Mouse (Mus musculus) hematopoietic stem cell, adult 5-6 weeks (primary cell): ENCODE data around the gene Ccdc85c. TPM values are rescaled to one million over a fixed set of nuclear protein-coding genes. Genes with fewer than 3 reads are reported as not detected.
A peak's percentile ranks its signal among the peaks of the same experiment; 100 is the strongest.

Experiments
- ATAC-seq, 2 experiments: fragments of 125-278 bp in 1 of 2; replicated peaks in 1 of 2; 2 replicates each; pipeline ENCODE4 v1.8.0; 2016 to 2017; ENCODE audit warnings: inconsistent platforms in 2 of 2, mild to moderate bottlenecking in 2 of 2, moderate number of reproducible peaks in 2 of 2, low read depth in 1 of 2, moderate TSS enrichment in 1 of 2; ENCODE audit not compliant: low FRiP score in 2 of 2, poor library complexity in 2 of 2, severe bottlenecking in 2 of 2, insufficient read depth in 1 of 2, low TSS enrichment in 1 of 2
- total RNA-seq: library from RNA; stranded (forward); fragments of 172-1452, 232-1000 nt; gene quantifications from 2 replicates; pipeline ENCODE4 v1.2.3, GENCODE M21; 2017

Ccdc85c gene
- total RNA-seq, 1 experiment from 2014 or later: 1.4 TPM

DNA sequence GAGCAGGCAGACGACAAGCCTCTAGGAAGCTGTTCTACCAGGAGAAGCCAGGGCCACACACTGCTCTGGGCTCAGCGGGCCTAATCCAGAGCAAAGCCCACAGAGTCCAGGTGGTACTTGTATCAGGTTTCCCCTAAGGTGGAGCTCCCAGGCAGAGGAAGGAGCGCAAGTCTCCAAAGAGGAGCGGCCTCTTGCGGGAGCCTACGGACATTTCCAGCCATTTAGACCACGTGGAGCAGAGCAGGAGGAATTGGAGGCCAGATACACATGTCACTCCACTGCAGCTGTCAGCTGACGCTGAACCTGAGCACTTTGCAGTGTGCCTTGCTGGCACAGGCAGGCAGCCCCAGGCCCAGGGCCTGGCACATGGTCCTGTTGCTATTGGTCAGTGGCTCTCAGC, 60.1 kb downstream of the Ccdc85c start:
- no peak for ATAC-seq

DNA sequence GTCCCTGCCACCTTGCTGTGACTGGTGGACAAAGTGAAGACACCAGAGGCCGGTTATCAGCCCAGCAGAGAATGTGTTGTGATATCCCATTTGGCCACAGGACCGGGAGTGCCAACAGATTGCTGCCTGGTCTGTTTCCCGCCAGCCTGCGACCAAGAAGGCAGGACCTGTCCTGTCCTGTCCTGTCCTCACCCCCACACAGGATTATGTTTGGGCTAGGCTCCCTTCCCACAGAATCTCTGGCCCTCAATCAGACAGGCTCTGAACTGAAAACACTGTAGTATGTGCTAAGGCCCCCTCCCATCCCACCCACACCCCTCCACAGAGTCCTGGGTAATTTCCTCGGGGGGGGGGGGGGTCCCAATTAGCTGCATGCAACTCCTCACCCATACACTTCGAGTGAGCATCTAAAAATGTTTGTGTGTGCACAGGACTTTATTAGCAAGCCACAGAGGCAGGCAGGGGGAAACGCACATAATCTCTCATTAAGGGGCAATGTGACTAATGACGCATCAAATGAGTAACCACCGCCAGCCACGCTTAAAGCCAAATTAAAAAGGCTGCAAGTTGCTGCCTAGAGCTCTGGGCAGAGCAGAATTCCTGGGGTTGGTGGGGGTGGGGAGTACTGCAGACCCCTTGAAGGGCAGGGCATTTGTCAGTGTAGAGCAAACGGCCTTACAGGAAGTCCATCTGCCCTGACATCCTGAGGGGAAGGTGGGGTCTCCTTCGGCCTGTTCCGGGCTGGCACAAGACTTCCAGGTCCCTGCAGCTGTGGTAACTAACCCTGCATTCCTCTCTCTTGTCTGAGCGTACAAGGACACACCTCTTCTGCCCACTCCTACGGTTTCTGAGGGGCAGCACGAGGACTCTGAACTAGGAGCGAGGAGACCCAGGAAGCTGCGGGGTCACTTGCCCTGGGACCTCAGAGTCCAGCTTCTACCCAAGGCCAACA, 61.9 kb downstream of the Ccdc85c start:
- ATAC-seq: no peak

DNA sequence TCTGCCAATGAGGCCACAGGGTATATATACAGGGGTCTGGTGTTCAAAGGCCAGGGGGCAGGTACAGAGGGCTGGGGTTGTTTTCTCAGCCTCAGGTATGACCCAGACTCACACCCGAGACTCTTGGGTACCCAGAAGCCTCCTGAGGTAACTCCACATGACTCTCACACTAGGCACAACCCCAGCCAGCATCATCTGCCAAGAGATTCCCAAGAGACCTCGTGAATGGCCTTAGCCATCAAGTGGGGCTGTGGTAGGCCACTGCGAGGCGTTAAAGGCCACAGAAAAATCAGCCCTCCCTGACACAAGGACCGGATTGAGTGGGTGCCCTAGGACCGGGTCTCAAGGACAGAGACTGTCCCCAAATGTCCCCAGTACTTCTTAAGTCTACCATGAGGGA, 62.7 kb downstream of the Ccdc85c start:
- ATAC-seq: no peak

DNA sequence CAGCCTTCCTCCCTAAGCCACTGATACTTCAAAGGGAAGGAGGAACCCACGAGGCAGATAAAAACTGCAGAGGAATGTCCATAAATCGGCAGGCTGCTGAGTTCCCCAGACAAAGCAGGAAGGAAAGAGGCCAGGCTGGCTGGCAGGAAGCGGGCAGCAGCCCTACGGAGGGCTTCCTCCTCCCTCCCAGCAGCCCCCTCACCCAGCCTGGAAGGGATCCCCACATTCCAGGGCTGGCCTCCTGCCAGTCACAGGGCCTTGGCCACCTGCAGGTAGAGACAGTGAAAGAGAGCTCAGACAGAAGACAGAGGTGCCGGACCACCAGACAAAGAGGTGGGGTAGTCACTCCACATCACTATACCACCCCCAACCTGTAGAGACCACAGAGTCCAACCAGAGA, 63.2 kb downstream of the Ccdc85c start:
- ATAC-seq: no peak

DNA sequence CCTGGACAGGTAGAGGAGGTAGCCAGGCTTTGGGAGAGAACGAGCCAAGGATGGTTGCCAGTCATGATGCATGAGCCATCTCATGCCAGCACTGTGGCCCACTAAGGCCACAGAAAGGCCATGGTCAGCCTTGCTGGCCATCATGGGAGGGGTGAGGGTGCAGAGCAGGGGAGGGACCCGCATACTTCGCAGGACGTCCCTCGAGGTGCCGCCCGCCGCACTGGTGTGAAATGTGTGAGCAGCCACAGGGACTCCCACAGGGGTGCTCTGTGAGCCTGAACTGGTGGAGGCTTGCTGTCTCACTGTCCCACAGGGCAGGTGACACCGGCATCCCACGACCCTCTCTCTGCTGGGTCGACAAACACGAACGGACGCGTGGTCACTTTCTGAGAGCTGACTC, 64.6 kb downstream of the Ccdc85c start:
- no peak for ATAC-seq

DNA sequence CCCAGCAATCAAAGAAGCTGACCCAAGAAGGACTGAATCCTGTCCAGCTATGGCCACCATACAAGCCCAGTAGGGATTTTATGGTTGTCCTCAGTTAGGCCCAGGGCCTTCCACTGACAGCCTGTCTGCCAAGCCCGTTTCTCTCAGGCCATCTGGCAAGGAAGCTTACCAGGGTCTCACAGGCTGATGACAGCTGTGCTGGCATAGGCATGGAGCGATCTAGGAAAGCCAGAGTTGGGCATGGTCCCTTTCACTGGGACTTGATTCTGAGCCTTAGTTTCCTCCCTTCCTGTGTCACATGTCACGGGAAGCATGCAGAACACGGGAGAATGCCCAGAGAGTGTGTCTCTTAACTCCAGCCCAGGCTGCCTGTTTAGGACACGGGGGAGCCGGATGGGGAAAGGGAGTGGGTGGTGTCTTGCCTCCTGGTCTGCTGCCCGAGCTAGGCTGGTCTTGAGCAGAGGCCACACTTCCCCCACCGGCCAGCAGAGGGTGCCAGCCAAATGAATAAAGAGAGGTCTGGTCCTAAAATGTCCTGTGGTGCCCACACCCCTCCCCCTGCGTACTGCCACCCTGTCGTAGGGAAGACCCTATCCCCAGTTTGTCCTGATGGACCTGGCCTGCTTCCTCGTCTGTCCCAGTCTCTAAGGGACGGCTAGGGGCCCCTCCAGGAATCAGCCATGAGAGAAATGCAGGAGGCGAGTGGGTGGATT, 66.3 kb downstream of the Ccdc85c start:
- ATAC-seq: peak; percentile 43 to 57; a peak in 3 of 4 replicates

DNA sequence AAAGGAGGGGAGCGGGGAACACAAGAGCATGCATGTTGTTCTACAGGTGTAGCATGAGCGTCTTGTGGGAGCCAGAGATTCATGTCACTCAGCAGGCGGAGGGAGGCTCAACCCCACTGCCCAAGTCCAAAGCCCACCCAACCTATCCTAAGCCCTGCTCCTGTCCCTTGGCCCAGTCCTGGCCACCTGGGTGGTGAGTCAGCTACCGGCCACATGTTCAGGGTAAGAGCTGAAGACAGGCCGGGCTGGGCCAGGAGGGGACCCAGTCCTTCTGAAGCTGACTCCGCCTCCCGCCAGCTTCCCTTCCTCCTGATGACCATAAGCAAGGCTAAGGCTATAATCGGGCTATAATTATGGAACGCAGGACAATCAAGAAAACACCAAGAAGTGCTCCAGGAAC, 67.0 kb downstream of the Ccdc85c start:
- no peak for ATAC-seq

DNA sequence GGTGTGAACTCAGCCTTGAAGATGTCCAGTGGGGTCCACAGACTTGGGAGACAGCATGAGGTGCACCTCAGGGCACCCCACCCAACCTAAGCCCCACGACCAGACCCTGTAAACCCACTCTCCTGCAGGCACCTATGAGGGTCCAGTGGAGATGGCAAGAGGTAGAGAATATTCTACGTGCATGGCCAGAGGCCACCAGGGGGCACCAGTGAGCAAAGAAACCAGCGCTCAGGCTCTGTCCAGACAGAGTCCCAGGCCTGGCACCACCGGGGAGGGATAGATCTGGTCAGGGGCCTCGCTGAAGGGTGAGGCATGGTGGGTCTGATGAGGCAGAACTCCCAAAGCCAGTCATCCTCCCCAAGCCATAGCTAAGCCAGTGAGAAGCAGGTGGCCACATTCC, 68.6 kb downstream of the Ccdc85c start:
- ATAC-seq: peak; percentile 42 to 68

DNA sequence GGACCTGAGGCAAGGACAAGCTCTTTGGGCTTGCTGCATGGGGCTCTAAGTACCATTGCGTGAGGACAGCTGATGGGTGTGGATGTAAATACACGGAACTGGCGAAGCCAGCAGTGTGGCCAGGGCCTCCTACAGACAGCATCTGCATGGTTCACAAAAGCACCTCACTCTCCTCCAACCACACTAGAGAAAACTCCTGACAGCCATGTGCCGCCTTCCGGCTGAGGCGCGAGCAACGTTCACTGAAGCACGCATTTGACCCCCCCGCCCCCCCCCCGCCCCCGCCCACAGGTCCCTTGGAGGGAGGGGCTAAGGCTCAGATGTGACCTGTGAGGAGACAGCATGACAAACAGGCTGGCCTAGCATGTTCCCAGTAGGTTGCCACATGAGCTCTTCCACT, 70.2 kb downstream of the Ccdc85c start:
- ATAC-seq: no peak

DNA sequence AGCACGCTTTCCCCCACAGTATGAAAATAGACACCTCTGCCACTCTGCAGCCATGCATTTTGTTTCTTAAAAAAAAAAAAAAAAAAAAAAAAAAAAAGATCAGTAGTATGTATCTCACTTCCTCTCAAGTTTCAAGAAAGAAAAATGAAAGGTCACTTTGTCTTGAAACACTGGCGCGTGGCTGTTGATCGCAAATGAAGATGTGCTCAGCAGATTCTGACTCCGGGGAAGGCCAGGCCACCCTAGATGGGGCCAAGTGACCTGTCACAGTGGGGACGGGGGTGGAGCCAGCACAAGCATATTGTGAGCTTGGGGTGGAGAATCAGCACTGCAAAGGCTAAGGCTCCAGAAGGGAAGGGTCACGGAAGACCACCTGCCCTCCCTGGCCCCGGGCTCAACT, 71.3 kb downstream of the Ccdc85c start:
- no peak for ATAC-seq

DNA sequence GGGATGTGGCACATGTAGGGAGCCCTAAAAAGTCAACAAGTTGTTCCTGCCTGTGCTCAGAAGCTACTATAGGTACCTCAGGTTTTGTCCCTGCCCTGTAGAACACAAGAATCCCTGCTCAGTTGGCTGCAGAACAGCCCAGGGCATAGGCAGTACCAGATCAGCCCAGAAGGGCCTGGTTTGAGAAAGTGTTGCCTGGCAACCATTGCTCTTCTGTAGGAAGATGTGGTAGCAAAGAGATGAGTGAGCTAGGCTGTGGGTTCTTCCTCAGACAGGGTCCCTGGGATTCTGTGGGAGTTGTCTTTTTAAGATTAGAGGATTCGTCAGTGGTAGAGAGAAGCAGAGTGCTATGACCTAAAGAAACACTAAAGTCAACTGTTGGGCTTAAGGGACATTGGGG, 75.1 kb downstream of the Ccdc85c start:
- no peak for ATAC-seq

DNA sequence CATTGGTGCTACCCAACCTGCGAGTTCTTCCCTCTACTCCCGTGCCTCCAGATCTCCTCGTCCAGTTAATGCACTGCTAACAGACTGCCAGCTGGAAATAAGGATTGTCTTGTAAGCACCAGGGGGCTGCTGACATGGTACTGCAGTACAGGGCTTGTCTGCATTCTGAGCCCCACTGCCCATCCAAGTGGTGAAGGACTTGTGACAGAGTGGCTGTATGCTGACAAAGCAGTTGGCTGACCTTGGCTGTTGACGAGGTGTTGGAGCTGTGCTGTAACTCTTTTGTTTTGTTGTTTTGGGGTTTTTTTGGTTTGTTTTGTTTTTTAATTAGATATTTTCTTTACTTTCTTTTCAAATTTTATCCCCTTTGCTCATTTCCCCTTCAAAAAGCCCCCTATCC, 76.8 kb downstream of the Ccdc85c start:
- ATAC-seq: no peak

DNA sequence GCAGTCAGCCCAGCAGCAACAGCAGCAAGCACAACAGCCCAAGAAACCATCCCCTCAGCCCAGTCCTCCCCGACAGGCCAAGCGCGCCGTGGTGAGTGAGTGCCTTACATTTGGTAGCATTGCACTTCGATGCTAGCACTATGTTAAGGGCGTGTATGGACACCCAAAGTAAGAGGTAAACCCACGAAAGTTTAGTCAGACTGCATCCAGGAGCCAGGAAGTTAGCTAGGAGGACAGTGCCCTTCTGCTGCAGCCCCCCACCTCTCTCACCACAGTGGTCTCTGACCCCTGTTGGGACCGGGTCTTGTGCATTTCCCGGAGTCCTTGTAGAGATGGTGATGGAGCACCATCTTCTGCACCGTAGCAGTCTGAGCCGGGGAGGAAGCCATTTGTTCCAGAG, 79.5 kb downstream of the Ccdc85c start:
- no peak for ATAC-seq

DNA sequence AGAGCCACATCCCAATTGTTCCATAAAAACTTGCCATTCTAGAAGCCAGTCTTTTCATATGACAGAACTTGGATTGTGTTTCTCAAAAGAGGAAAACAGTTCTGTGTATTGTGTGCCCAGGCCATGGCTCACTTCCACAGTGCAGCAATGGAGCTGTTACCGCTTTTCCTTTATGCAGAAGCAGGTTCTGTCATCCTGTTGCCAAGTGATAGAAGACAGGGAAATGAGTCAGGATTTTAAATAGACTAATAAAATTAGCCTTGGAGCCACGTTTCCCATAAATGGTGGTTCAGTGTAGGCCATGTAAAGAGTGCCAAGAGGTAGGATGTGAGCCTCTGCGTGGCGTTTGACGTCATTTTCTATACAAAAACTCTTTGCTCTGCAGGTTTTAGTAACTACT, 81.3 kb downstream of the Ccdc85c start:
- no peak for ATAC-seq

DNA sequence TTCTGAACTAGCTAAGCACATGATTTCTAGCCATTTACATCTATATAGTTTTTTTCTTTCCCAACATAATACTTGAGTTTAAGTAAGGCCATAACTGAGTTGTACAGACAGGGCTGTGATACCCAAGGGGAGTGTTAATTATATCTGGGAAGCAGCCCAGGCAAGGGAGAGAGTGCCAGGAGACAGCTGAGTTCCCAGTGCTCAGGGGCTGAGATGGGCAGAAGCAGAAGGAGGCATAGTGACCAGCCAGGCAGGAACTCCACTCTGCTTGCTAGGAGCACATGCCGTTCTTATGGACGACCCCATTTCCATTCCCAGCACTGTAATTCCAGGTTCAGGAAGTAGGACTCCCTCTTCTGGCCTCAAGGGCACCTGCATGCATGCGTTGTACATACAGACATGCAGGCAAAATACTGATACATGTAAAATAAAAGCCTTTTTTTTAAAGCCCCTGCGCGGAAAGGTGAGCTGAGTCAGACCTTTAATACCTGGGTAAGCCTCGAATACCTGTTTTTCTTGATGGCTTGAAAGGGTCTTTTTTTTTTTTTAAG, 87.6 kb downstream of the Ccdc85c start:
- ATAC-seq: no peak

DNA sequence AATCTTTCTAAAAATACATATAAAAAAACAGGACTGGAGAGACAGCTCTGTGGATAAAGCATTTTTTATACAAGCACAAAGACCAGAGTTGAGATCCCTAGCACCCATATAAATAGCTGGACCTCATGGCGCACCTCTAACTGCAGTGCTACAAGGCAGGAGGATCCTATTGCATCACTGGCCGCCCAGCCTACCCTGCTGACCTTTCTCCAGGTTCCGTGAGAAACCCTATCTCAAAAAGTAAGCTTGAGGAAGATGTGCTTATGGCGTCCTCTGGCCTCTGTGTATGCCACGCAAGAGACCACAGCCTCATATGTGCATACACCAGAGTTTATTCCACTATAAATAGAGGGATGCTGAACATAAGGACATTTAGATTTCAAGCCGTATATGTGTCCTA, 93.5 kb downstream of the Ccdc85c start:
- ATAC-seq: no peak

DNA sequence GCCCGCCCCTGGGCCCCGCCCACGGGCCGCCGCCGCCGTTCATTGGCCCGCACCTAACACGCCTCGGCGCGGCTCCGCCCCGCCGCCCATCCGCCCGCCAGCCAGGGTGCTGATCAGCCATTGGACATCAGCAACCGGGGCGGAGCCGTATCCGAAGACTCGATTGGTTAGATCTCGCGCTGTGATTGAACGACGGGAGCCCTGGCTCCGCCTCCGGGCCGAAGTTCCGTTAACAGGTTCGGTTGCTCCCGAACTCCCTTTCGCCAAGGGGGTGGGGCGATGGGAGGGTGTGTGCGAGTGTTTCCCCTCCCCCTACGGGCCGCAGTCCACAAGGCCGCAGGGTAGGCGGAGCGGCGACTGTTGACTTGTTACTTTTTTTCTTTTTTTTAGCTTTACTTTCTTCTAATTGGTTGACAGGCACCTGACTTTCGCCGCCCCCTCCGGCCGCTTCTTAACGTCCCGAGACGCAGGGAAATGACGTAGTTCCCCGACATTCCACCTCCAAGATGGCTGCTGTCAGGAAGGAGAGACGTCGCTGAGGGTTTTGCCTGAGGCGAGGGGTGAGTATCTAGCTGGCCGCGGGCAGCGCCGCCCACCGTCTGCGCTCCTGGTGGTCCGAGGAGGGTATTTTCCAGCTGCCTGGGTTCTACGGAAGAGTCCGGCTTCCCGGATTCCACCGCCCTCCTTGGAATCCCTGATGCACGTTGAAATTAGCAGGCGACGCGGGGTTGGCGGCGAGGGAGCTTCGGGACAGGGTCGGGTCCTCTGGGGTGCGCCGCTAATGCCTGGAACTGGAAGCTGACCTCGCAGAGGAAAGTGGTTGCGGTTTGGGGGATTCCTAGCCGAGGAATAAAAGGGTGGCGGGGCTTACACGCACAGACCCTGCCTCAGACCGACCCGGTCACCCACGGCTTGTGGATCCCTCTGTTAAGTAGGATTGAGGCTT, 95.6 kb downstream of the Ccdc85c start, which contains the start of gene Ccnk:
Gene Ccnk (plus strand): TSS at position 259 of the 946 bp plus-strand sequence.
- ATAC-seq: peak; percentile 91 to 93

DNA sequence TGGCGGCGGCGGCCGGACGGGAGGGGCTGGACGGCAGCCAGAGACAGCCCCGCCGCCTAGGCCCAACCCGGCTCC, 96.1 kb downstream of the Ccdc85c start, which contains the start of gene Setd3:
Gene Setd3 (minus strand): TSS at position 69 of the 75 bp plus-strand sequence.
- no peak for ATAC-seq
